Mouse (Mus musculus): Measurements from ENCODE around the gene Notch2. TPM values are rescaled to one million over a fixed set of nuclear protein-coding genes. Genes with fewer than 3 reads are reported as not detected.

Gene Notch2
- polyA plus RNA-seq, 1 experiment = 0.05 TPM

- H3K27me3 ChIP-seq (ENCODE audit: control insufficient read depth) = no peaks in the 10 kb centered on the region
Measured at GRCm38 (mm10) chr3:98051407-98051968, 38.2 kb downstream of the Notch2 start.

DNA sequence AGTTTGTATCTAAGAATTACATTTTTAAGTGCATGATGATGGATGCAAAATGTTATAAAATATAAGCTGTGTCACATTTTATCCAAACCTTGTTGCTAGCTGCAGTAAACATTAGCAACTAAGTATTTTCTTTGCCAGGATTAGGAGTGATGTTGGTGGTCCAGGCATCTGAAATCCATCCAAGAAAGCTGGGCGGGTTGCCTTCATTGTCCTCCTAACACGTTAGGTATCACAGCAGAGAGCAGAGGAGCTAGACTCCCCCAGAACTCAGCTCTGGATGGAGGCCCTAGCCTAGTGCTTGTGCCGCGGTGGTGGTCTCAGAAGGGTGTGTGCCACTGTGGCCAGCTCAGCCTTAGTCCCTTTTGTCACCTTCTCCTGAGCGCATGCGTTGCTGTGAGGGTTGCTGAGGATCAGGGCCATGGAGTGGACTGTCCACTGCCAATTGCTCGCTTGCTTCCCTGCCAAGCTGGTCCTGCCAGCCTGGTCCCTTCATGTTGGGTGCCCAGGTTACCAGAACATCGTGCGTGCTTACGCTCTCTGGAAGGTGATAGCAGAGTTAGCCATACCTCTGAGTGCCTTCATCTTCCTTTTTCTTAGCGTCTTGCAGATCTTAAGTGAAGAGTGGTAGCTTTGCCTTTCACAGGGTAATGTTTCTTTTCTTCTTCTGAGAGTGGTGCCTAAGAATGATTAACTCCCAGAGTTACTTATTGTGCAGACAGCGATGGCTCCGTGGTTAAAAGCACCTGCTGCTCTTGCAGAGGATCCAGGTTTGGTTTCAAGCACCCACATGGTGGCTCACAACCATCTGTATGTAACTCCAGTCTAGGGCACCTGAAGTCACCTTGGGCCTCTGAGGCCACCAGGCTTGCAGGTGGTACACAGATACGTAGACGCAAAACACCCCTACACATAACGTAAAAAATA is 39.4 kb downstream of the Notch2 start:
- TF ChIP-seq GATA1 (IDR thresholded peaks at IDR 0.05; ENCODE audit: low read length) (no peak), TAL1 (IDR thresholded peaks at IDR 0.05; ENCODE audit: low read length) (no peak)
- H3K9me3 ChIP-seq (ENCODE audit: control insufficient read depth, low read length) = no peaks in the 10 kb centered on the region
- H3K4me1 ChIP-seq (ENCODE audit: control insufficient read depth) = peaks cover 31% of the 10 kb centered on the region
- H3K4me3 ChIP-seq (replicated peaks) = no peak overlapping the region
- H3K27me3 ChIP-seq (ENCODE audit: control insufficient read depth) = no peaks in the 10 kb centered on the region
- peaks cover 12% of the 10 kb centered on the region for H3K36me3 ChIP-seq (ENCODE audit: control insufficient read depth)

More at GRCm38 (mm10) chr3:98051407-98051968, 38.2 kb downstream of the Notch2 start:
- TF ChIP-seq GATA1 (IDR thresholded peaks at IDR 0.05; ENCODE audit: low read length) (no peak), TAL1 (IDR thresholded peaks at IDR 0.05; ENCODE audit: low read length) (no peak)
- peaks cover 43% of the 10 kb centered on the region for H3K4me1 ChIP-seq (ENCODE audit: control insufficient read depth)
- H3K4me3 ChIP-seq (replicated peaks) = no peak overlapping the region
- no peaks in the 10 kb centered on the region for H3K9me3 ChIP-seq (ENCODE audit: control insufficient read depth, low read length)
- peaks cover 12% of the 10 kb centered on the region for H3K36me3 ChIP-seq (ENCODE audit: control insufficient read depth)

GRCm38 (mm10) chr3:98053817-98054216 is 40.5 kb downstream of the Notch2 start:
- no peak overlapping the region for H3K4me3 ChIP-seq (replicated peaks)
- H3K27me3 ChIP-seq (ENCODE audit: control insufficient read depth) = no peaks in the 10 kb centered on the region
- peaks cover 12% of the 10 kb centered on the region for H3K36me3 ChIP-seq (ENCODE audit: control insufficient read depth)
- TF ChIP-seq TAL1 (IDR thresholded peaks at IDR 0.05; ENCODE audit: low read length) (no peak), GATA1 (IDR thresholded peaks at IDR 0.05; ENCODE audit: low read length) (no peak)
- H3K9me3 ChIP-seq (ENCODE audit: control insufficient read depth, low read length) = no peaks in the 10 kb centered on the region
- peaks cover 31% of the 10 kb centered on the region for H3K4me1 ChIP-seq (ENCODE audit: control insufficient read depth)

- peak; percentile 50 for TF ChIP-seq GATA1 (IDR thresholded peaks at IDR 0.05; ENCODE audit: low read length)
- TF ChIP-seq TAL1 (IDR thresholded peaks at IDR 0.05; ENCODE audit: low read length) = no peak
- peaks cover 36% of the 10 kb centered on the region for H3K4me1 ChIP-seq (ENCODE audit: control insufficient read depth)
- no peak overlapping the region for H3K4me3 ChIP-seq (replicated peaks)
- no peaks in the 10 kb centered on the region for H3K9me3 ChIP-seq (ENCODE audit: control insufficient read depth, low read length)
- H3K27me3 ChIP-seq (ENCODE audit: control insufficient read depth) = no peaks in the 10 kb centered on the region
- H3K36me3 ChIP-seq (ENCODE audit: control insufficient read depth) = peaks cover 12% of the 10 kb centered on the region
Measured at GRCm38 (mm10) chr3:98054334-98055007, 41.1 kb downstream of the Notch2 start.

DNA sequence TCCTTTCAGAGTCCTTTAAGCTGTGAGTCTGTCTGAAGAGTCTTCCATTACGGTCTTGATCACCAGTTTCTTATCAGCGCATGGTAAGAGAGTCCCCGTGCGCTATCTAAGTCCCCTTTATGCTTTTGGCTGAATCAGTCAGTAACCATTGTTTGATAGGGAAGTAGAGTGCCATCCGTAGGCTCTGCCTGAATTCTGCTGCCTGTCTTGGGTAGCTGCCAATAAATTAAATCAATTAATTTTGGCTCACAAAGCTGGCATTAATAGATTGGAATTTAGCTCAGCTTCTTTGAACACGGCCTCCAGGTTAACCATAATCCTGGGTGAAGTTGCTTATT is 41.6 kb downstream of the Notch2 start:
- TF ChIP-seq GATA1 (IDR thresholded peaks at IDR 0.05; ENCODE audit: low read length) (no peak), TAL1 (IDR thresholded peaks at IDR 0.05; ENCODE audit: low read length) (no peak)
- Histone ChIP-seq H3K27me3 (ENCODE audit: control insufficient read depth) (no peaks in the 10 kb centered on the region), H3K36me3 (ENCODE audit: control insufficient read depth) (peaks cover 12% of the 10 kb centered on the region), H3K4me3 (replicated peaks) (no peak overlapping the region), H3K9me3 (ENCODE audit: control insufficient read depth, low read length) (no peaks in the 10 kb centered on the region), H3K4me1 (ENCODE audit: control insufficient read depth) (peaks cover 38% of the 10 kb centered on the region)

GRCm38 (mm10) chr3:98055808-98056728 is 42.7 kb downstream of the Notch2 start:
- TF ChIP-seq TAL1 (IDR thresholded peaks at IDR 0.05; ENCODE audit: low read length) (no peak), GATA1 (IDR thresholded peaks at IDR 0.05; ENCODE audit: low read length) (no peak)
- no peaks in the 10 kb centered on the region for H3K27me3 ChIP-seq (ENCODE audit: control insufficient read depth)
- H3K36me3 ChIP-seq (ENCODE audit: control insufficient read depth) = peaks cover 7% of the 10 kb centered on the region
- H3K4me1 ChIP-seq (ENCODE audit: control insufficient read depth) = peaks cover 44% of the 10 kb centered on the region
- no peak overlapping the region for H3K4me3 ChIP-seq (replicated peaks)
- H3K9me3 ChIP-seq (ENCODE audit: control insufficient read depth, low read length) = no peaks in the 10 kb centered on the region

DNA sequence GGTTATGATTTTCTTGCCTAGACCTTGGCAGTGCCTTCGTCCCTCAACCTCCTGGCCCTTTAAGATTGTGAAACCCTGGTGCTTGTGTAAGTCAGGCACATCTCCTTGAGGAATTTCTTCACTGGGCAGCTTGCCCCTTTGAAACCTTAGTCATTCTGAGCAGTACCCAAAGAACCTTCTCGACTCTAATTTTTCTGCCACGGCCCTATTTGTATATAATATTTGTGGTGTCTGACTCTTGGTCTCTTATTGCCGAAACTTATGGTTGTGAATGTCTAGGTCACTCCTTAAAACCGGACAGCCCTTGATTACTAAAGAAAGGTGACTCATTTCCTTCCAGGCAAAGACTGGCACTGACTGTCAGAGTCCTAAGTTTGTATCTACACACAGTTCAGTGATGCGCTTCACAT is 43.6 kb downstream of the Notch2 start:
- Histone ChIP-seq H3K9me3 (ENCODE audit: control insufficient read depth, low read length) (no peaks in the 10 kb centered on the region), H3K36me3 (ENCODE audit: control insufficient read depth) (peaks cover 7% of the 10 kb centered on the region), H3K27me3 (ENCODE audit: control insufficient read depth) (no peaks in the 10 kb centered on the region), H3K4me1 (ENCODE audit: control insufficient read depth) (peaks cover 53% of the 10 kb centered on the region), H3K4me3 (replicated peaks) (no peak overlapping the region)
- TF ChIP-seq GATA1 (IDR thresholded peaks at IDR 0.05; ENCODE audit: low read length) = no peak
- no peak for TF ChIP-seq TAL1 (IDR thresholded peaks at IDR 0.05; ENCODE audit: low read length)

DNA sequence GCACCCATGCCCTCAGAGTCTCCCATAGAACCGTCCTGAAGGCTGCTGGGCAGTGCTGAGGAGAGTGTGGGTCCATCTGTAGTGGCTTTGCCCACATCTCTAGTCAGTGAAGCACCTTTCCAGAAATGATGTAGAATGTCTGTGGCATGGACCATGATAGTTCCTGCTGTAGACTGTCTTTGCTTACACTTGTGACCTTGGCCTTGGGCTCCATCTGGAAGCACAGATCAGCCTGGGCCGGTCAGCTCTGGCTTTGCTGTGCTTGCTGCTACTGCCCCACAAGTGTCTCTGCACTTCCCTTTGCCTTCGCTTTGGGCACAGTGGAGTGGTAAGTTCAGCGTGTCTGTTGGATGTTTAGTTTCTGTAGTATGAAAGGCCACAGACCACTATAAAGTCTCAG is 45.7 kb downstream of the Notch2 start:
- Histone ChIP-seq H3K36me3 (ENCODE audit: control insufficient read depth) (peaks cover 2% of the 10 kb centered on the region), H3K27me3 (ENCODE audit: control insufficient read depth) (no peaks in the 10 kb centered on the region), H3K4me1 (ENCODE audit: control insufficient read depth) (peaks cover 66% of the 10 kb centered on the region), H3K9me3 (ENCODE audit: control insufficient read depth, low read length) (no peaks in the 10 kb centered on the region), H3K4me3 (replicated peaks) (no peak overlapping the region)
- TF ChIP-seq GATA1 (IDR thresholded peaks at IDR 0.05; ENCODE audit: low read length) = no peak
- no peak for TF ChIP-seq TAL1 (IDR thresholded peaks at IDR 0.05; ENCODE audit: low read length)

Data from erythroblast, embryonic 14.5 days (primary cell).